Mouse (Mus musculus) stomach, postnatal 0 days (tissue): ENCODE measurements around the gene Ahsa1.

ENCODE experiments used
- CTCF ChIP-seq: IDR thresholded peaks from 2 replicates; pipeline ENCODE4 v1.5.1; 2016; ENCODE audit warnings: antibody characterized with exemption, low read depth, mild to moderate bottlenecking, moderate library complexity
- EP300 ChIP-seq: optimal IDR thresholded peaks from 2 replicates; pipeline ENCODE3; 2016; ENCODE audit warnings: antibody characterized with exemption

- TF ChIP-seq CTCF (no peak), EP300 (no peak)
Measured at GRCm38 (mm10) chr12:87260562-87260961, 5.7 kb upstream of the Ahsa1 start.
